Mouse (Mus musculus): Measurements from ENCODE around the gene Dmgdh. TPM values are rescaled to one million over a fixed set of nuclear protein-coding genes. Genes with fewer than 3 reads are reported as not detected.

Dmgdh gene
- 0.03 and 0.06 TPM in 2 replicates for polyA plus RNA-seq (2012; rRNA removed)

- Histone ChIP-seq H3K4me3 (replicated peaks; ENCODE audit: extremely low read depth, low read depth, low read length) (no peak within 1 kb of the TSS), H3K4me1 (ENCODE audit: control insufficient read depth, insufficient read depth, low read length) (no peaks in the 10 kb centered on the region)
- DNase-seq: no peak
- TF ChIP-seq CTCF (IDR thresholded peaks at IDR 0.05; ENCODE audit: insufficient read depth, low read length) (no peak), POLR2A (IDR thresholded peaks at IDR 0.05; ENCODE audit: borderline replicate concordance, extremely low read depth, low read depth, low read length) (no peak)
- 12% methylated on average over 30 of the region's 31 CpGs for WGBS
These were observed at the start of gene Dmgdh, which contains the start of gene Bhmt2 for GRCm38 (mm10) chr13:93674131-93674561. Gene Dmgdh (plus strand): TSS chr13:93674433. Gene Bhmt2 (minus strand): TSS chr13:93674302.

- no peak for DNase-seq
- H3K4me3 ChIP-seq (replicated peaks; ENCODE audit: extremely low read depth, low read depth, low read length): no peak overlapping the region
- 38% methylated on average over 6 of the region's 6 CpGs for WGBS
- H3K4me1 ChIP-seq (ENCODE audit: control insufficient read depth, insufficient read depth, low read length): no peaks in the 10 kb centered on the region
- TF ChIP-seq POLR2A (IDR thresholded peaks at IDR 0.05; ENCODE audit: borderline replicate concordance, extremely low read depth, low read depth, low read length) (no peak), CTCF (IDR thresholded peaks at IDR 0.05; ENCODE audit: insufficient read depth, low read length) (no peak)
These were observed 45.4 kb upstream of the Dmgdh start for GRCm38 (mm10) chr13:93628861-93629260.

GRCm38 (mm10) chr13:93630941-93631705 lies 43.1 kb upstream of the Dmgdh start:
- Histone ChIP-seq H3K4me3 (replicated peaks; ENCODE audit: extremely low read depth, low read depth, low read length) (no peak overlapping the region), H3K4me1 (ENCODE audit: control insufficient read depth, insufficient read depth, low read length) (no peaks in the 10 kb centered on the region)
- TF ChIP-seq CTCF (IDR thresholded peaks at IDR 0.05; ENCODE audit: insufficient read depth, low read length) (no peak), POLR2A (IDR thresholded peaks at IDR 0.05; ENCODE audit: borderline replicate concordance, extremely low read depth, low read depth, low read length) (no peak)
- 70% methylated on average over 10 of the region's 10 CpGs for WGBS
- no peak for DNase-seq

GRCm38 (mm10) chr13:93632927-93633326 lies 41.3 kb upstream of the Dmgdh start:
- no peak for TF ChIP-seq POLR2A (IDR thresholded peaks at IDR 0.05; ENCODE audit: borderline replicate concordance, extremely low read depth, low read depth, low read length)
- DNase-seq: no peak
- WGBS: 72% methylated on average over 5 of the region's 5 CpGs
- Histone ChIP-seq H3K4me1 (ENCODE audit: control insufficient read depth, insufficient read depth, low read length) (no peaks in the 10 kb centered on the region), H3K4me3 (replicated peaks; ENCODE audit: extremely low read depth, low read depth, low read length) (no peak overlapping the region)

GRCm38 (mm10) chr13:93636561-93636960 lies 37.7 kb upstream of the Dmgdh start:
- H3K4me1 ChIP-seq (ENCODE audit: control insufficient read depth, insufficient read depth, low read length): no peaks in the 10 kb centered on the region
- no peak for TF ChIP-seq CTCF (IDR thresholded peaks at IDR 0.05; ENCODE audit: insufficient read depth, low read length)
- no peak for TF ChIP-seq POLR2A (IDR thresholded peaks at IDR 0.05; ENCODE audit: borderline replicate concordance, extremely low read depth, low read depth, low read length)
- no peak for DNase-seq
- H3K4me3 ChIP-seq (replicated peaks; ENCODE audit: extremely low read depth, low read depth, low read length): no peak overlapping the region
- 83% methylated on average over 1 of the region's 1 CpGs for WGBS

- no peak for DNase-seq
- 71% methylated on average over 19 of the region's 19 CpGs for WGBS
- no peak for TF ChIP-seq POLR2A (IDR thresholded peaks at IDR 0.05; ENCODE audit: borderline replicate concordance, extremely low read depth, low read depth, low read length)
These were observed 36.7 kb upstream of the Dmgdh start, which contains the start of gene Bhmt for GRCm38 (mm10) chr13:93637282-93638245. Gene Bhmt (minus strand): TSS chr13:93637961.

GRCm38 (mm10) chr13:93639636-93640035 lies 34.6 kb upstream of the Dmgdh start:
- WGBS: 60% methylated on average over 4 of the region's 4 CpGs
- no peak for DNase-seq
- no peak for TF ChIP-seq CTCF (IDR thresholded peaks at IDR 0.05; ENCODE audit: insufficient read depth, low read length)
- no peak for TF ChIP-seq POLR2A (IDR thresholded peaks at IDR 0.05; ENCODE audit: borderline replicate concordance, extremely low read depth, low read depth, low read length)

More at GRCm38 (mm10) chr13:93637282-93638245, 36.7 kb upstream of the Dmgdh start, which contains the start of gene Bhmt:
- Histone ChIP-seq H3K4me1 (ENCODE audit: control insufficient read depth, insufficient read depth, low read length) (no peaks in the 10 kb centered on the region), H3K4me3 (replicated peaks; ENCODE audit: extremely low read depth, low read depth, low read length) (no peak within 1 kb of the TSS)

GRCm38 (mm10) chr13:93648387-93649130 lies 25.7 kb upstream of the Dmgdh start:
- Histone ChIP-seq H3K4me3 (replicated peaks; ENCODE audit: extremely low read depth, low read depth, low read length) (no peak overlapping the region), H3K4me1 (ENCODE audit: control insufficient read depth, insufficient read depth, low read length) (no peaks in the 10 kb centered on the region)
- TF ChIP-seq CTCF (IDR thresholded peaks at IDR 0.05; ENCODE audit: insufficient read depth, low read length) (no peak), POLR2A (IDR thresholded peaks at IDR 0.05; ENCODE audit: borderline replicate concordance, extremely low read depth, low read depth, low read length) (no peak)
- WGBS: 63% methylated on average over 7 of the region's 7 CpGs
- DNase-seq: no peak

More at GRCm38 (mm10) chr13:93639636-93640035, 34.6 kb upstream of the Dmgdh start:
- Histone ChIP-seq H3K4me3 (replicated peaks; ENCODE audit: extremely low read depth, low read depth, low read length) (no peak overlapping the region), H3K4me1 (ENCODE audit: control insufficient read depth, insufficient read depth, low read length) (no peaks in the 10 kb centered on the region)

GRCm38 (mm10) chr13:93653382-93653781 lies 20.9 kb upstream of the Dmgdh start:
- no peak for DNase-seq
- H3K4me1 ChIP-seq (ENCODE audit: control insufficient read depth, insufficient read depth, low read length): no peaks in the 10 kb centered on the region
- TF ChIP-seq CTCF (IDR thresholded peaks at IDR 0.05; ENCODE audit: insufficient read depth, low read length) (no peak), POLR2A (IDR thresholded peaks at IDR 0.05; ENCODE audit: borderline replicate concordance, extremely low read depth, low read depth, low read length) (no peak)
- H3K4me3 ChIP-seq (replicated peaks; ENCODE audit: extremely low read depth, low read depth, low read length): no peak overlapping the region
- 79% methylated on average over 6 of the region's 6 CpGs for WGBS
